Mouse (Mus musculus) forebrain, embryonic 16.5 days (tissue): ENCODE data around the gene 4930523C07Rik. TPM values are rescaled to one million over a fixed set of nuclear protein-coding genes. Genes with fewer than 3 reads are reported as not detected.

Experiments
- ATAC-seq: fragments of 200-750 bp; cut with Nextera tagmentation; 2 replicates; pipeline ENCODE4 v1.8.0; 2017; ENCODE audit warnings: mild to moderate bottlenecking, moderate library complexity
- H3K27ac ChIP-seq: fragments of 300-500 bp; sonication (generic); 2 replicates; pipeline ENCODE4 v1.5.1; 2014; ENCODE audit warnings: low read length, control low read depth
- H3K27me3 ChIP-seq: fragments of 300-500 bp; sonication (generic); replicated peaks from 2 replicates; pipeline ENCODE4 v1.6.1; 2014; ENCODE audit warnings: low read length; ENCODE audit not compliant: control insufficient read depth, insufficient read depth
- H3K36me3 ChIP-seq: fragments of 300-500 bp; sonication (generic); 2 replicates; pipeline ENCODE4 v1.6.1; 2014; ENCODE audit not compliant: control insufficient read depth, insufficient read depth
- H3K4me1 ChIP-seq: fragments of 300-500 bp; sonication (generic); replicated peaks from 2 replicates; pipeline ENCODE4 v1.6.1; 2014; ENCODE audit warnings: low read length; ENCODE audit not compliant: control insufficient read depth, insufficient read depth
- H3K4me2 ChIP-seq: fragments of 300-500 bp; sonication (generic); 2 replicates; pipeline ENCODE4 v1.6.1; 2014; ENCODE audit warnings: mild to moderate bottlenecking, low read length, control low read depth
- H3K4me3 ChIP-seq: fragments of 300-500 bp; sonication (generic); replicated peaks from 2 replicates; pipeline ENCODE4 v1.5.1; 2014; ENCODE audit warnings: mild to moderate bottlenecking, low read length, control low read depth
- H3K9ac ChIP-seq: fragments of 300-500 bp; sonication (generic); replicated peaks from 2 replicates; pipeline ENCODE4 v1.6.1; 2014; ENCODE audit warnings: low read depth, low read length, control low read depth
- H3K9me3 ChIP-seq: fragments of 300-500 bp; sonication (generic); 2 replicates; pipeline ENCODE4 v1.6.1; 2016; ENCODE audit warnings: low read length; ENCODE audit not compliant: control insufficient read depth
- WGBS: fragments of 180-500 bp; shearing (Covaris S2); extraction: QIAGEN DNeasy Blood & Tissue Kit; methylation state at CpG from one replicate; pipeline ENCODE4 v1.1.7; 2014; 5-methylcytosine and 5-hydroxymethylcytosine counted together
- polyA plus RNA-seq: library from polyadenylated mRNA; unstranded; fragments of >200 nt; fragmentation: Nextera tagmentation; extraction: Ambion mirVana; gene quantifications from 2 replicates; pipeline ENCODE4 v1.2.1, GENCODE M21; 2015

The 4930523C07Rik gene
- polyA plus RNA-seq, 1 experiment from 2014 or later: 2.5 TPM

DNA sequence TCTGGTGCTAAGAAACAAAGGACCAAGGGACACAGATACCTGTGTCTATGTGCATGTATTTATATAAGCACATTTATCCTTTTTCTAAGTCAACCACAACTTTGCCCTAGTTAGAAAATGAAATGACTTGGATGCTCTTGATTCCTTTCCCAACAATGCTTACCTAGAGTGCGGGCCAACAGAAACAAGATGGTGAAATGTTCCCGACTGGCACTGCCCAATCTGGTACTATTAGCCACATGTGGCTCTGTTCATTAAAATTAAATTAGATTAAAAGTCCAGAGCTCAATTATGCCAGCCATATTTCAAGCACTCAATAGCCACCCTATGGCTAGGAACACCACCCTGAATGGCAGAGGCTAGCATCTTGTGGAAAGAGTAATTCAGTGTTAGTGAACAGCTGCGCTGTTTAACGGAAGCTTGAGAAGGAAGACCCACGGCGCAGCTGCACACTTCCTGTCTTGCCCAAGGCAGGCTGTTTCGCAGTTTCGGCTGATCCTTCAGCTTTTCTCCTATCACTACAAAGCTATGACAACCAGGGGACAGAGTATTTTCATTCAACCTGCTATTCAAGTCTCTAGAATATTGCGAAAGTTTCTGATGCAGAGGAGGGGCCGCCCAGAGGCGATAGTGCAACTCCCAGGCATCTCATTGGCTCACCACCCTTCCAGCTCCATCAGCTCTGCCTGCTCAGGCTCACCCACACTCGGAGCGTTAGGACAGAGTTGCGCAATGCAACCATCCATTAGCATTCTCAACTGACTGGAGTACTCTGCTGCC, 34.9 kb downstream of the 4930523C07Rik start:
- H3K9ac ChIP-seq: no peak overlapping the region
- no peak overlapping the region for H3K4me3 ChIP-seq
- H3K36me3 ChIP-seq: no peaks in the 10 kb centered on the region
- no peak overlapping the region for H3K4me2 ChIP-seq
- H3K4me1 ChIP-seq: no peaks in the 10 kb centered on the region
- H3K27ac ChIP-seq: no peak overlapping the region
- H3K9me3 ChIP-seq: no peaks in the 10 kb centered on the region
- no peaks in the 10 kb centered on the region for H3K27me3 ChIP-seq
- no peak for ATAC-seq
- WGBS: 72% methylated on average over 14 of the region's 14 CpGs

DNA sequence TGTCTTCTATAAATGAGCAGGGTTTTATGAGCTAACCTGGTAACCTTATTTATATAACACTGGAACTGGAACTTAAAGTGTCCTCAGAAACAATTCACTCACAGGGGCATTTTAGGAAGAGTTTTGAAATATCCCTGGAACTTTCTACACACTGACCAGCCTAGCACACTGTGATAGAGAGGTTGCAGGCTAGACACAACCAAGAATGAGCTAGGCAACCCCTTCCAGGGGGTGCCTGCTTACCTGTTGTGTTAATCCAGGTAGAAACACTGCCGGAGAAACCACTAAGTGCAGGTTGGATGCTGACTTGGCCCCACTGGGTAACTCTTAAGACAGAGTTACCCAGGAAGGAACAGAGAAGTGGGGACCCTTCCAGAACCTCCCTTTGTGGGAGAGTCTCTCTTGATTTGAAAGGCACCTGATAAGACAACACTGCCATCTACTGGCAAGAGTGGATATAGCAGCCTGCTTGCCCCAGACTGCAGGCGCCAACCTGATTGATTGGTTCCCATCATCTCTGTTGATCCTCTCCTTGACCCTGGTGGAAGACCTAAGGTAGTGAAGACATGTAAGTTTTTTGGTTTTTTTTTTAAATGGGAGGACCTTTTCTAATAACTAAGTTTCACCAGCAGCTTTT, 36.7 kb downstream of the 4930523C07Rik start:
- peak; percentile 73 for ATAC-seq
- Histone ChIP-seq H3K4me1 (no peaks in the 10 kb centered on the region), H3K4me2 (no peak overlapping the region), H3K27me3 (no peaks in the 10 kb centered on the region), H3K9ac (no peak overlapping the region), H3K27ac (no peak overlapping the region), H3K36me3 (no peaks in the 10 kb centered on the region), H3K4me3 (no peak overlapping the region), H3K9me3 (no peaks in the 10 kb centered on the region)
- WGBS: 32% methylated on average over 2 of the region's 2 CpGs

DNA sequence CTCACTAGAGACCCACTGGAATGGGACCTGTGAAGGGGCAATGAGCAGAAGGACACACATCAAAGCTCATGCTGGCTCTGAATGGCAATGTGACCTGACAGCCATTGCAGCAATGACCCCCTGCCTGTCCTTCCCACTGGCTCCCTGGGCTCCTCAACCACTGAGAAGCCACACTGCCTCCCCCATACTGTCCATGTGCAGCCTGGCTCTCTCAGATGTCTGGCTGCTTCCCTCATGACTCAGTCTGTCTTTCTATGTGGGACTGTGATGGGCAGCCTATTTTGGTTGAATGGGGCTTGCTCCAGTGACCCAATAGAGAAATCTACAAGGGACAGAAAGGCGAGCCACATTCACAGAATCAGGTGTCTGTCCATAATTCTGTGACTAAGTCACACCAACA, 38.5 kb downstream of the 4930523C07Rik start:
- 83% methylated on average over 1 of the region's 1 CpGs for WGBS
- Histone ChIP-seq H3K9ac (no peak overlapping the region), H3K36me3 (no peaks in the 10 kb centered on the region), H3K9me3 (no peaks in the 10 kb centered on the region), H3K4me2 (no peak overlapping the region), H3K27ac (no peak overlapping the region), H3K27me3 (no peaks in the 10 kb centered on the region), H3K4me1 (no peaks in the 10 kb centered on the region), H3K4me3 (no peak overlapping the region)
- no peak for ATAC-seq

DNA sequence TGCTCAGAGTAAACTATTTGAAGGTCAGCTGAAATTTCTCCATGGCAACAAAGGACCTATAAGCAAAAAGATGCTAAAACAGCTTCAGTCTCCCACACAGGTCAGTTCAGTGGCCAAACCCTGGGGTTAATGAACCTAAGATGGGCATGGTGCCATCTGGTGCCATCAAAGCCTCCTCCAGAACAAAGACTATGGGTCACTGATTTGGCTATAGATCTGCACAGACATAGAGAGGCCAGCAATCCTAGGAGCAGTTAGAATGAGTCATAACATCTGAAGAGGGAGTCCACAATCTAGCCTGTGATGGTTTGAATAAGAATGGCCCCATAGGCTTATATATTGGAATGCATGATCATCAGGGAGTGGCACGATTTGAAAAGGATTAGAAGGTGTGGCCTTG, 40.1 kb downstream of the 4930523C07Rik start:
- no peaks in the 10 kb centered on the region for H3K9me3 ChIP-seq
- H3K4me2 ChIP-seq: no peak overlapping the region
- H3K36me3 ChIP-seq: no peaks in the 10 kb centered on the region
- no peaks in the 10 kb centered on the region for H3K4me1 ChIP-seq
- no peak for ATAC-seq
- H3K9ac ChIP-seq: no peak overlapping the region
- 75% methylated on average over 1 of the region's 1 CpGs for WGBS
- no peak overlapping the region for H3K27ac ChIP-seq
- no peak overlapping the region for H3K4me3 ChIP-seq
- no peaks in the 10 kb centered on the region for H3K27me3 ChIP-seq

DNA sequence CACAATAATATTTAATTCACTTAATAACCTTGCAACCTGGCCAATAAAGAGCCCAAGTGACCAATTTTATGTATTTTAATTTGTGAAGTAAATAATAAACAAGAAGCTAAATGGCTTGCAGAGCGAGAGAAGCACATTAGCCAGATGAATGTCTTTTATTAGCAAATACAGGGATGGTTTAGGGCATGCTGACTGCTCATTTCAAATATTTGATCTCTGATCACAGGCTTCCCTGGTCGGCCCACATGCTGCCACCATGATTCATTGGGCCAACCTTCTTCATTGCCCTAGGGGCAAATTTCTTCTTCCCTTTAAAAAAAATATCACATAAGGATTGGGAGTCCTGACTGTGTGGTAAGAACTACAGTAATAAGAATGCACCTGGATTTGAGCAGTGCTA, 42.5 kb downstream of the 4930523C07Rik start:
- H3K27me3 ChIP-seq: no peaks in the 10 kb centered on the region
- H3K9me3 ChIP-seq: no peaks in the 10 kb centered on the region
- H3K27ac ChIP-seq: no peak overlapping the region
- H3K4me3 ChIP-seq: no peak overlapping the region
- no peaks in the 10 kb centered on the region for H3K4me1 ChIP-seq
- WGBS: 84% methylated on average over 2 of the region's 2 CpGs
- H3K4me2 ChIP-seq: no peak overlapping the region
- H3K36me3 ChIP-seq: no peaks in the 10 kb centered on the region
- H3K9ac ChIP-seq: no peak overlapping the region
- ATAC-seq: no peak

DNA sequence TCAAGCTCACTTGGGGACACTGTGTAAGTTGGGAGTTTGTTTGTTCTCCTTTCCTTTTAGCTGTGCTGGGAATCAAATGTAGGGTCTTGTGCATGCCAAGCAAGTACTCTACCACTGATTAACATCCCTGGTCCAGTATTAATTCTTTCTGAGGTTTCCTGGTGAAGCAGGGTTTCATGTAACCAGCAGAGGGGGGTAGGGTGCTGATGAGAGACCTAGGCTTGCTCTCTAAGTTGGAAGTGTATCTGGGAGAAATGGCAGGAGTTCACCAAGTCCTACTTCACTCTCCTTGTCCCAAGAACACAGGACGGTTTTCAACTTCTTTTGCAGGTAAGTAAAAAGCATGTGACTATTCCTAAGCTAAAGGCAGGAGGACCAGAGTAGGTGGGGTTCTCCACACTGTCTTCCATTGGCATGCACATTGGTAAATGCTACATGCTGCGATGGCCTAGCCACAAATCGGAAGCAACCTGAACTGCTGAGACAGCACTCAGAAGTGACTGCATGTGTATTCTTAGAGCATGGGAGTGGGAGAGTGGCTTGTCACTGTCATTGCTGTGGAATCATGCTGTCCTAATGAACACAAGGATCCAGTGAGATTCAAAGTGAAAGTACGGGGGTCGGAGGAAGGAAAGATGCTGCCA, 55.6 kb downstream of the 4930523C07Rik start:
- no peaks in the 10 kb centered on the region for H3K27me3 ChIP-seq
- no peaks in the 10 kb centered on the region for H3K9me3 ChIP-seq
- H3K27ac ChIP-seq: no peak overlapping the region
- no peaks in the 10 kb centered on the region for H3K4me1 ChIP-seq
- no peak for ATAC-seq
- no peak overlapping the region for H3K9ac ChIP-seq
- 85% methylated on average over 5 of the region's 5 CpGs for WGBS
- H3K4me3 ChIP-seq: no peak overlapping the region
- no peak overlapping the region for H3K4me2 ChIP-seq
- H3K36me3 ChIP-seq: no peaks in the 10 kb centered on the region

DNA sequence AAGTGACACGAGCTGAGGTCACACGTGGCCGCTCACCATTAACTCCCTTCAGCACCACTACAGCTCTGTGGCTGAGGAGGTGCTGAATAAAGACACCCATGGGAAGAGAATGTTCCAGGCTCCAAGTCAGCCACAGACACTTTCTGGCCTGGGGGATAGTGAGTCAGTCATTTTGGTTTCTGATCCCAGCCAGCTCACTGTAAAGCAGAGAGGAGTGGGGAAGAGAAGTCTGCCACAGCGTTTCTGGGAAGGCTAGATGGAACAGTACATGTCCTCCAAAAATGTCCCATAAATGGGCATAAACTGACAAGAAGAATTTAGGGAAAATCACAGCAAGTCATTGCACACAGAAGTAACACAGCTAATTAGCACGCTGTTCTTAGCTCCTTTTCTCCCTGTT, 56.8 kb downstream of the 4930523C07Rik start:
- 73% methylated on average over 5 of the region's 5 CpGs for WGBS
- H3K4me1 ChIP-seq: no peaks in the 10 kb centered on the region
- H3K36me3 ChIP-seq: no peaks in the 10 kb centered on the region
- no peaks in the 10 kb centered on the region for H3K27me3 ChIP-seq
- H3K9me3 ChIP-seq: no peaks in the 10 kb centered on the region
- 0 out of 2 replicates have a peak, but pooled peaks have one; percentile 36 for ATAC-seq
- H3K4me3 ChIP-seq: no peak overlapping the region
- H3K9ac ChIP-seq: no peak overlapping the region
- H3K27ac ChIP-seq: no peak overlapping the region
- H3K4me2 ChIP-seq: no peak overlapping the region

DNA sequence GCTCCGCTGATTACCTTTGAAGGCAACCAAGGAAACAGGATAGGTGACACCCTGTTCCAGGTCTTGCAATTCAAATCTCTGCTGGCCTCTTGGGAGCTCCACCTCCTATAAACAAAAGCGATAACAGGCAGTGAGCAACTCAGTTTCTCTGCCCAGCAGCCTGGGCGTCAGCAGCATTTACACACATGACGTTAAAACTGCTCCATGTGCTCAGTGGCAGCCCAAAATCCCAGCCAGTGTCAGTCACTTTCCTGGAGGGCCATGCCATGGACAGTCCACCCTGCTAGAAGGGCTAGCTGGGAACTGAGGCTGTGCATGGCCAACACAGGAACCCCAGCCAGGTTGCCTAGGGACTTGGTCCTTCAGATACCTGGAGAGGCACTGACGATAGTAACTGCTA, 61.2 kb downstream of the 4930523C07Rik start:
- WGBS: 87% methylated on average over 5 of the region's 5 CpGs
- ATAC-seq: no peak
- H3K9me3 ChIP-seq: no peaks in the 10 kb centered on the region
- H3K27ac ChIP-seq: no peak overlapping the region
- no peak overlapping the region for H3K9ac ChIP-seq
- no peaks in the 10 kb centered on the region for H3K36me3 ChIP-seq
- no peak overlapping the region for H3K4me2 ChIP-seq
- no peaks in the 10 kb centered on the region for H3K4me1 ChIP-seq
- no peak overlapping the region for H3K4me3 ChIP-seq
- H3K27me3 ChIP-seq: no peaks in the 10 kb centered on the region

DNA sequence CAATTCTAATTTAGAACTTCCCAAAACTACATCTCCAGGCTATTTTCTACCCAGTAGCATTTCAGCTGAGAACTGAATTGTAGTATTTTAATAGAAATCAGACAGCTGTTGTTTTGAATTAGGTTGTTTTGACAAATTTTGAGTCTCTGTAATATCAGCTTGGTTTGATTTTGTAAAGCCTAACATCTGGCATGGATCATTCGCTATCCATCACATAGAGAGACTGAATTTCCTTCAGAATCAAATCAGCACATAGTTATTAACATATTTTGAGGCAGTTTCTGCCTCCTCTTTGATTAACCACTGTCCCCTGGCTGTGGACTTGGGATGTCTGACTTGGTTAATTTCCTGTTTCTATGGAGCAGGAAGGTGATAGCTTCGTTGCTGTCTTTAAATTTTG, 64.4 kb downstream of the 4930523C07Rik start:
- peak; percentile 59 for ATAC-seq

More for the DNA sequence above, 64.4 kb downstream of the 4930523C07Rik start:
- H3K4me3 ChIP-seq: no peak overlapping the region
- H3K4me2 ChIP-seq: no peak overlapping the region
- H3K9me3 ChIP-seq: no peaks in the 10 kb centered on the region
- no peaks in the 10 kb centered on the region for H3K27me3 ChIP-seq
- 70% methylated on average over 2 of the region's 2 CpGs for WGBS
- H3K36me3 ChIP-seq: no peaks in the 10 kb centered on the region
- H3K9ac ChIP-seq: no peak overlapping the region
- no peaks in the 10 kb centered on the region for H3K4me1 ChIP-seq
- H3K27ac ChIP-seq: no peak overlapping the region
